Mouse (Mus musculus): ENCODE measurements around the gene E430018J23Rik. TPM values are rescaled to one million over a fixed set of nuclear protein-coding genes. Genes with fewer than 3 reads are reported as not detected.
A peak's percentile ranks its signal among the peaks of the same experiment; 100 is the strongest.

E430018J23Rik gene
- total and polyA plus RNA-seq, 2 experiments from 2014 or later = 3.3 to 12.1 TPM

- DNase-seq (ENCODE audit: low spot score) = no peak
- no peaks in the 10 kb centered on the region for H3K4me1 ChIP-seq (ENCODE audit: control insufficient read depth, insufficient read depth)
- 65% methylated on average over 4 of the region's 4 CpGs for WGBS
- H3K4me3 ChIP-seq (ENCODE audit: low read depth, low read length) = no peak overlapping the region
- H3K9ac ChIP-seq (replicated peaks; ENCODE audit: low read depth, low read length) = no peak overlapping the region
- no peak overlapping the region for H3K27ac ChIP-seq (ENCODE audit: low read depth)
- no peak for ATAC-seq (ENCODE audit: insufficient read depth, low read depth)
- no peaks in the 10 kb centered on the region for H3K36me3 ChIP-seq (replicated peaks; ENCODE audit: control insufficient read depth, insufficient read depth, low read length)
- no peak overlapping the region for H3K4me2 ChIP-seq (ENCODE audit: low read depth, low read length)
- H3K27me3 ChIP-seq (ENCODE audit: control insufficient read depth, insufficient read depth, low read length) = no peaks in the 10 kb centered on the region
- no peaks in the 10 kb centered on the region for H3K9me3 ChIP-seq (replicated peaks; ENCODE audit: control insufficient read depth, low read length)
- TF ChIP-seq EP300 (IDR thresholded peaks at IDR 0.05; ENCODE audit: low read depth) (no peak), CTCF (IDR thresholded peaks at IDR 0.05; ENCODE audit: low read depth) (no peak)
These were observed 33.2 kb downstream of the E430018J23Rik start for GRCm38 (mm10) chr7:127360265-127360664.

- no peak for TF ChIP-seq EP300 (IDR thresholded peaks at IDR 0.05; ENCODE audit: low read depth)
- TF ChIP-seq CTCF (IDR thresholded peaks at IDR 0.05; ENCODE audit: low read depth) = no peak
- H3K9me3 ChIP-seq (replicated peaks; ENCODE audit: control insufficient read depth, low read length) = no peaks in the 10 kb centered on the region
These were observed 35.0 kb downstream of the E430018J23Rik start for GRCm38 (mm10) chr7:127358472-127358871.

GRCm38 (mm10) chr7:127357871-127358270 is 35.6 kb downstream of the E430018J23Rik start:
- Histone ChIP-seq H3K9me3 (replicated peaks; ENCODE audit: control insufficient read depth, low read length) (no peaks in the 10 kb centered on the region), H3K36me3 (replicated peaks; ENCODE audit: control insufficient read depth, insufficient read depth, low read length) (no peaks in the 10 kb centered on the region), H3K4me1 (ENCODE audit: control insufficient read depth, insufficient read depth) (no peaks in the 10 kb centered on the region), H3K27ac (ENCODE audit: low read depth) (no peak overlapping the region), H3K4me3 (ENCODE audit: low read depth, low read length) (no peak overlapping the region), H3K4me2 (ENCODE audit: low read depth, low read length) (no peak overlapping the region), H3K27me3 (ENCODE audit: control insufficient read depth, insufficient read depth, low read length) (no peaks in the 10 kb centered on the region), H3K9ac (replicated peaks; ENCODE audit: low read depth, low read length) (no peak overlapping the region)
- ATAC-seq (ENCODE audit: insufficient read depth, low read depth) (no peak), DNase-seq (ENCODE audit: low spot score) (no peak)
- TF ChIP-seq CTCF (IDR thresholded peaks at IDR 0.05; ENCODE audit: low read depth) = no peak
- TF ChIP-seq EP300 (IDR thresholded peaks at IDR 0.05; ENCODE audit: low read depth) = no peak
- WGBS = 48% methylated on average over 2 of the region's 2 CpGs

More at GRCm38 (mm10) chr7:127358472-127358871, 35.0 kb downstream of the E430018J23Rik start:
- Histone ChIP-seq H3K4me2 (ENCODE audit: low read depth, low read length) (no peak overlapping the region), H3K4me1 (ENCODE audit: control insufficient read depth, insufficient read depth) (no peaks in the 10 kb centered on the region), H3K27ac (ENCODE audit: low read depth) (no peak overlapping the region), H3K4me3 (ENCODE audit: low read depth, low read length) (no peak overlapping the region), H3K27me3 (ENCODE audit: control insufficient read depth, insufficient read depth, low read length) (no peaks in the 10 kb centered on the region), H3K9ac (replicated peaks; ENCODE audit: low read depth, low read length) (no peak overlapping the region), H3K36me3 (replicated peaks; ENCODE audit: control insufficient read depth, insufficient read depth, low read length) (no peaks in the 10 kb centered on the region)
- 59% methylated on average over 4 of the region's 4 CpGs for WGBS
- DNase-seq (ENCODE audit: low spot score) (no peak), ATAC-seq (ENCODE audit: insufficient read depth, low read depth) (no peak)

GRCm38 (mm10) chr7:127355796-127356195 is 37.6 kb downstream of the E430018J23Rik start:
- ATAC-seq (ENCODE audit: insufficient read depth, low read depth) = no peak
- Histone ChIP-seq H3K4me2 (ENCODE audit: low read depth, low read length) (no peak overlapping the region), H3K4me3 (ENCODE audit: low read depth, low read length) (no peak overlapping the region), H3K27me3 (ENCODE audit: control insufficient read depth, insufficient read depth, low read length) (no peaks in the 10 kb centered on the region), H3K9ac (replicated peaks; ENCODE audit: low read depth, low read length) (no peak overlapping the region), H3K4me1 (ENCODE audit: control insufficient read depth, insufficient read depth) (no peaks in the 10 kb centered on the region), H3K9me3 (replicated peaks; ENCODE audit: control insufficient read depth, low read length) (no peaks in the 10 kb centered on the region), H3K27ac (ENCODE audit: low read depth) (no peak overlapping the region), H3K36me3 (replicated peaks; ENCODE audit: control insufficient read depth, insufficient read depth, low read length) (no peaks in the 10 kb centered on the region)
- no peak for TF ChIP-seq CTCF (IDR thresholded peaks at IDR 0.05; ENCODE audit: low read depth)
- 47% methylated on average over 3 of the region's 3 CpGs for WGBS
- DNase-seq (ENCODE audit: low spot score) = no peak

GRCm38 (mm10) chr7:127351230-127352004 is 42.0 kb downstream of the E430018J23Rik start:
- Histone ChIP-seq H3K4me2 (ENCODE audit: low read depth, low read length) (no peak overlapping the region), H3K27me3 (ENCODE audit: control insufficient read depth, insufficient read depth, low read length) (no peaks in the 10 kb centered on the region), H3K9me3 (replicated peaks; ENCODE audit: control insufficient read depth, low read length) (no peaks in the 10 kb centered on the region), H3K27ac (ENCODE audit: low read depth) (no peak overlapping the region), H3K4me3 (ENCODE audit: low read depth, low read length) (no peak overlapping the region), H3K4me1 (ENCODE audit: control insufficient read depth, insufficient read depth) (peaks cover 9% of the 10 kb centered on the region), H3K36me3 (replicated peaks; ENCODE audit: control insufficient read depth, insufficient read depth, low read length) (no peaks in the 10 kb centered on the region), H3K9ac (replicated peaks; ENCODE audit: low read depth, low read length) (no peak overlapping the region)
- ATAC-seq (ENCODE audit: insufficient read depth, low read depth) (no peak), DNase-seq (ENCODE audit: low spot score) (no peak)
- WGBS = 80% methylated on average over 5 of the region's 5 CpGs
- TF ChIP-seq EP300 (IDR thresholded peaks at IDR 0.05; ENCODE audit: low read depth) (no peak), CTCF (IDR thresholded peaks at IDR 0.05; ENCODE audit: low read depth) (no peak)

GRCm38 (mm10) chr7:127346676-127347075 is 46.8 kb downstream of the E430018J23Rik start:
- Histone ChIP-seq H3K4me2 (ENCODE audit: low read depth, low read length) (peak overlapping the region; percentile 68), H3K9me3 (replicated peaks; ENCODE audit: control insufficient read depth, low read length) (no peaks in the 10 kb centered on the region), H3K36me3 (replicated peaks; ENCODE audit: control insufficient read depth, insufficient read depth, low read length) (peaks cover 19% of the 10 kb centered on the region), H3K4me3 (ENCODE audit: low read depth, low read length) (peak overlapping the region; percentile 85), H3K9ac (replicated peaks; ENCODE audit: low read depth, low read length) (peak overlapping the region; percentile 92), H3K27me3 (ENCODE audit: control insufficient read depth, insufficient read depth, low read length) (no peaks in the 10 kb centered on the region), H3K4me1 (ENCODE audit: control insufficient read depth, insufficient read depth) (peaks cover 28% of the 10 kb centered on the region), H3K27ac (ENCODE audit: low read depth) (peak overlapping the region; percentile 99)
- 20% methylated on average over 8 of the region's 8 CpGs for WGBS
- TF ChIP-seq CTCF (IDR thresholded peaks at IDR 0.05; ENCODE audit: low read depth) (no peak), EP300 (IDR thresholded peaks at IDR 0.05; ENCODE audit: low read depth) (no peak)
- ATAC-seq (ENCODE audit: insufficient read depth, low read depth) (no peak), DNase-seq (ENCODE audit: low spot score) (no peak)
